Mouse (Mus musculus) G1E (cell line): ENCODE measurements around the gene Dlst.

ENCODE experiments used
- CTCF ChIP-seq: IDR thresholded peaks from 2 replicates; pipeline ENCODE4 v1.5.1; 2012; ENCODE audit warnings: low read depth, low read length, inconsistent platforms, mixed read lengths
- GATA1 ChIP-seq: IDR thresholded peaks from 2 replicates; pipeline ENCODE4 v1.6.1; 2012; ENCODE audit warnings: borderline replicate concordance, low read length, inconsistent platforms, mixed read lengths
- TAL1 ChIP-seq: conservative IDR thresholded peaks from 2 replicates; pipeline ENCODE4 v1.6.1; 2012; ENCODE audit warnings: low read depth, low read length, inconsistent platforms, mixed read lengths

DNA sequence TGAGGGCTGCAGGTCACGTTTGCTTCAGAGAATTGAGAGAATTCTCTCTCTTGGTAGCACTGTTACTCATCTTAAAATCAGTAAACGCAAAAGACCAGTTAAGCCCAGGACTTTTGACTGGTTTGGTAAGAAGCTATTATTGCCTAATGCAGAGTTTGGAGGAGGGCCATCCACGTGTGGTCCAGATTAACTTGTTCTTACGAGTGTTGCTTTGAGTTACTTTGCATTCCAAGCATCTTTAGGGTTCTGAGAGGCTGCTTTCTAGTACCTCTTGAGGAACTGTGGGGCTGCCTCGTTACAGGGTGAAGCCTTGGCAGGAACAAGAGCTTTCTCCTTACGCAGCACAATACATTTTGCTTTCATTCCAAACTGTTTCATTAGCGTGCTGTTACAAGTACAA lies 5.0 kb downstream of the Dlst start:
- TF ChIP-seq TAL1 (no peak), CTCF (no peak), GATA1 (no peak)
